Mouse (Mus musculus): ENCODE results near the gene Klrc2. TPM values are rescaled to one million over a fixed set of nuclear protein-coding genes. Genes with fewer than 3 reads are reported as not detected.

The Klrc2 gene
- not detected in 2 replicates for polyA plus RNA-seq (2015; fragmentation: Nextera tagmentation; extraction: Ambion mirVana)

GRCm38 (mm10) chr6:129660589-129660988 lies at the start of gene Klrc2:
Gene Klrc2, minus strand, starts transcription at chr6:129660689.

GRCm38 (mm10) chr6:129678873-129679272 lies 18.4 kb upstream of the Klrc2 start, which contains the start of gene Klrc1:
Gene Klrc1, minus strand, starts transcription at chr6:129678973.

GRCm38 (mm10) chr6:129643237-129643636 lies 17.3 kb downstream of the Klrc2 start, which contains the start of gene Klrc3:
Gene Klrc3, minus strand, starts transcription at chr6:129643337.

GRCm38 (mm10) chr6:129623735-129624134 lies 36.8 kb downstream of the Klrc2 start, which contains the start of gene Klrk1:
Gene Klrk1, minus strand, starts transcription at chr6:129623864.

Small RNA genes within 50 kb of the gene (microRNA-seq; reads per million reads assigned to microRNA genes)
- gene Mir680-1, result 0 reads per million in 2 experiments

Other genes starting within 250 kb of the Klrc2 start
- 4.0 and 5.0 TPM in 2 replicates for gene Clec1a, start 208.7 kb downstream of the Klrc2 start, polyA plus RNA-seq (2015; fragmentation: Nextera tagmentation; extraction: Ambion mirVana)
- 0.27 TPM in 1 of 2 replicates, not detected in the other for gene Olr1, start 153.5 kb downstream of the Klrc2 start, polyA plus RNA-seq (2015; fragmentation: Nextera tagmentation; extraction: Ambion mirVana)
- gene Tmem52b, start 148.1 kb downstream of the Klrc2 start, polyA plus RNA-seq (2015; fragmentation: Nextera tagmentation; extraction: Ambion mirVana), result not detected in 2 replicates
- 31.6 and 33.9 TPM in 2 replicates for gene Gabarapl1, start 127.5 kb downstream of the Klrc2 start, polyA plus RNA-seq (2015; fragmentation: Nextera tagmentation; extraction: Ambion mirVana)
- gene Klre1, start 82.8 kb downstream of the Klrc2 start, polyA plus RNA-seq (2015; fragmentation: Nextera tagmentation; extraction: Ambion mirVana), result not detected in 2 replicates
- 0.19 and 0.52 TPM in 2 replicates for gene Klrd1, start 68.9 kb downstream of the Klrc2 start, polyA plus RNA-seq (2015; fragmentation: Nextera tagmentation; extraction: Ambion mirVana)
- 0.13 TPM in 1 of 2 replicates, not detected in the other for gene Klrk1, start 36.8 kb downstream of the Klrc2 start, polyA plus RNA-seq (2015; fragmentation: Nextera tagmentation; extraction: Ambion mirVana)
- not detected in 2 replicates for gene Klrc3, start 17.4 kb downstream of the Klrc2 start, polyA plus RNA-seq (2015; fragmentation: Nextera tagmentation; extraction: Ambion mirVana)
- gene Klrc1, start 18.3 kb upstream of the Klrc2 start, polyA plus RNA-seq (2015; fragmentation: Nextera tagmentation; extraction: Ambion mirVana), result 0.15 TPM in 1 of 2 replicates, not detected in the other
- not detected in 2 replicates for gene Klri1, start 56.4 kb upstream of the Klrc2 start, polyA plus RNA-seq (2015; fragmentation: Nextera tagmentation; extraction: Ambion mirVana)
- not detected in 2 replicates for gene Klri2, start 79.8 kb upstream of the Klrc2 start, polyA plus RNA-seq (2015; fragmentation: Nextera tagmentation; extraction: Ambion mirVana)
- not detected in 2 replicates for gene Gm156, start 123.6 kb upstream of the Klrc2 start, polyA plus RNA-seq (2015; fragmentation: Nextera tagmentation; extraction: Ambion mirVana)
- not detected in 2 replicates for gene Gm17631, start 202.0 kb upstream of the Klrc2 start, polyA plus RNA-seq (2015; fragmentation: Nextera tagmentation; extraction: Ambion mirVana)
- gene Klra17, start 216.0 kb upstream of the Klrc2 start, polyA plus RNA-seq (2015; fragmentation: Nextera tagmentation; extraction: Ambion mirVana), result not detected in 2 replicates